Mouse (Mus musculus): ENCODE data around the gene Ski. TPM values are rescaled to one million over a fixed set of nuclear protein-coding genes. Genes with fewer than 3 reads are reported as not detected.

The Ski gene
- total RNA-seq, 2 experiments from 2014 or later: 8.6 to 19.4 TPM

GRCm38 (mm10) chr4:155184248-155185070 is 37.9 kb downstream of the Ski start:
- ATAC-seq (replicated peaks; ENCODE audit: poor library complexity, severe bottlenecking): no peak

- ATAC-seq (replicated peaks; ENCODE audit: poor library complexity, severe bottlenecking): no peak
Observed at GRCm38 (mm10) chr4:155183201-155183600, 39.2 kb downstream of the Ski start.

GRCm38 (mm10) chr4:155178981-155179512 is 43.3 kb downstream of the Ski start:
- peak; percentile 79 for ATAC-seq (replicated peaks; ENCODE audit: poor library complexity, severe bottlenecking)

- peak; percentile 82 for ATAC-seq (replicated peaks; ENCODE audit: poor library complexity, severe bottlenecking)
Observed at GRCm38 (mm10) chr4:155178274-155178673, 44.1 kb downstream of the Ski start.

GRCm38 (mm10) chr4:155176210-155176609 is 46.2 kb downstream of the Ski start:
- ATAC-seq (replicated peaks; ENCODE audit: poor library complexity, severe bottlenecking): no peak

- no peak for ATAC-seq (replicated peaks; ENCODE audit: poor library complexity, severe bottlenecking)
Observed at GRCm38 (mm10) chr4:155173822-155174785, 48.3 kb downstream of the Ski start.

GRCm38 (mm10) chr4:155172909-155173821 is 49.2 kb downstream of the Ski start:
- no peak for ATAC-seq (replicated peaks; ENCODE audit: poor library complexity, severe bottlenecking)

GRCm38 (mm10) chr4:155171961-155172533 is 50.3 kb downstream of the Ski start:
- ATAC-seq (replicated peaks; ENCODE audit: poor library complexity, severe bottlenecking): no peak

- no peak for ATAC-seq (replicated peaks; ENCODE audit: poor library complexity, severe bottlenecking)
Observed at GRCm38 (mm10) chr4:155170614-155171212, 51.7 kb downstream of the Ski start.

- no peak for ATAC-seq (replicated peaks; ENCODE audit: poor library complexity, severe bottlenecking)
Observed at GRCm38 (mm10) chr4:155168835-155169252, 53.5 kb downstream of the Ski start.

- ATAC-seq (replicated peaks; ENCODE audit: poor library complexity, severe bottlenecking): no peak
Observed at GRCm38 (mm10) chr4:155165861-155166260, 56.5 kb downstream of the Ski start.

- peak; percentile 26 for ATAC-seq (replicated peaks; ENCODE audit: poor library complexity, severe bottlenecking)
Observed at GRCm38 (mm10) chr4:155164550-155164949, 57.8 kb downstream of the Ski start.

GRCm38 (mm10) chr4:155163685-155164084 is 58.7 kb downstream of the Ski start:
- ATAC-seq (replicated peaks; ENCODE audit: poor library complexity, severe bottlenecking): no peak

GRCm38 (mm10) chr4:155163320-155163651 is 59.1 kb downstream of the Ski start:
- ATAC-seq (replicated peaks; ENCODE audit: poor library complexity, severe bottlenecking): peak; percentile 36

GRCm38 (mm10) chr4:155162433-155163319 is 59.7 kb downstream of the Ski start:
- peak; percentile 76 for ATAC-seq (replicated peaks; ENCODE audit: poor library complexity, severe bottlenecking)

- no peak for ATAC-seq (replicated peaks; ENCODE audit: poor library complexity, severe bottlenecking)
Observed at GRCm38 (mm10) chr4:155158543-155158917, 63.9 kb downstream of the Ski start.

- no peak for ATAC-seq (replicated peaks; ENCODE audit: poor library complexity, severe bottlenecking)
Observed at GRCm38 (mm10) chr4:155157871-155158542, 64.4 kb downstream of the Ski start.

GRCm38 (mm10) chr4:155156734-155157133 is 65.7 kb downstream of the Ski start:
- no peak for ATAC-seq (replicated peaks; ENCODE audit: poor library complexity, severe bottlenecking)

Measured in granulocyte monocyte progenitor cell, adult 5-6 weeks (primary cell).